ENCODE assay signal across 19 mouse cellular contexts in the genomic region with DNA sequence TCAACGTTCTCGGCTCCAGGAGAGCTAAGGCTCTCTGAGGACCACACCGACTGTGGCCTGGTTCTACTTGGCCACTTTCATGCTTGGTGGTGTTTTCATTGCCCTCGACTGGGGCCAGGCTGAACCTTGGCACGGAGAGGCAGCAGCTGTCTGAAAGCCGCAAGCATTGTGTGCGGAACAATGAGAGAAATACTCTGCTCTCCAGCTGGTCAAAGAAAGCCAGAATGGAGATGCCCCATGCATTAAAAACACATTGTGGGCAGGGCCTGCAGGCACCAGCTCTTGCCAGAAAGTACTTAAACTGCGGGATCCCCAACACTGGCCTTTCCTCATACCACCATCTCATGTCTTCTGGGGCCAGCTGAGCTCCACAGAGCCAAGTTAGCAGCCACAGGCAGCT. TPM values are rescaled to one million over a fixed set of nuclear protein-coding genes. Genes with fewer than 3 reads are reported as not detected.
DNase-seq lines count a peak whose midpoint lies in the region; ATAC-seq and TF ChIP-seq lines count a peak whose summit lies in the region.
"Had no signal": no experiment of that assay in that cellular context is flagged by ENCODE, and none has a peak within 500 bp of the region (broad histone marks: within the 10 kb centered on the region; RNA-seq: fewer than 3 reads in every experiment).

No protein-coding gene starts in this region.

- H3K27ac ChIP-seq in forebrain, postnatal 0 days (ENCODE audit: low read depth, low read length) = 0 out of 2 replicates have a peak overlapping the region, but pooled peaks have one; percentile 4
- peak overlapping the region; percentile 17; the same call in 1 of the 2 replicates for H3K27ac ChIP-seq in midbrain, embryonic 11.5 days (ENCODE audit: low read depth, low read length)
- peak overlapping the region; percentile 28; the same call in 1 of the 2 replicates for H3K27ac ChIP-seq in neural tube, embryonic 15.5 days (replicated peaks)
- no peak overlapping the region for H3K27ac ChIP-seq in kidney, embryonic 16.5 days (ENCODE audit: low read length)
- H3K27ac ChIP-seq: embryonic facial prominence, embryonic 12.5 days; heart, embryonic 15.5 days; limb, embryonic 13.5 days; macrophage; stomach, embryonic 15.5 days had no signal

- no peaks in the 10 kb centered on the region for H3K27me3 ChIP-seq in forebrain, postnatal 0 days (ENCODE audit: insufficient read depth, low read length)
- H3K27me3 ChIP-seq in midbrain, embryonic 11.5 days (ENCODE audit: control insufficient read depth, insufficient read depth, low read length) = no peaks in the 10 kb centered on the region
- no peaks in the 10 kb centered on the region for H3K27me3 ChIP-seq in neural tube, embryonic 15.5 days (replicated peaks)
- H3K27me3 ChIP-seq in kidney, embryonic 16.5 days (ENCODE audit: insufficient read depth, low read length) = no peaks in the 10 kb centered on the region
- H3K27me3 ChIP-seq: embryonic facial prominence, embryonic 12.5 days; heart, embryonic 15.5 days; limb, embryonic 13.5 days; stomach, embryonic 15.5 days had no signal

- no peak for TF ChIP-seq CTCF in forebrain, postnatal 0 days (IDR thresholded peaks at IDR 0.05; ENCODE audit: low read depth)

- 39% methylated on average over 8 of the region's 8 CpGs for WGBS in forebrain, postnatal 0 days
- 66% methylated on average over 8 of the region's 8 CpGs for WGBS in midbrain, embryonic 11.5 days
- 25% methylated on average over 8 of the region's 8 CpGs for WGBS in neural tube, embryonic 15.5 days
- WGBS in kidney, embryonic 16.5 days = 87% methylated on average over 8 of the region's 8 CpGs

- no peak overlapping the region for H3K9ac ChIP-seq in forebrain, postnatal 0 days
- no peak overlapping the region for H3K9ac ChIP-seq in midbrain, embryonic 11.5 days (ENCODE audit: low read length)
- no peak overlapping the region for H3K9ac ChIP-seq in neural tube, embryonic 15.5 days (replicated peaks)
- H3K9ac ChIP-seq in kidney, embryonic 16.5 days (replicated peaks; ENCODE audit: low read length) = no peak overlapping the region
- H3K9ac ChIP-seq: embryonic facial prominence, embryonic 12.5 days; heart, embryonic 15.5 days; limb, embryonic 13.5 days; liver, postnatal 0 days; stomach, embryonic 15.5 days had no signal

- H3K36me3 ChIP-seq in forebrain, postnatal 0 days (ENCODE audit: insufficient read depth) = peaks cover 10% of the 10 kb centered on the region; the same call in 1 of the 2 replicates
- H3K36me3 ChIP-seq in midbrain, embryonic 11.5 days (ENCODE audit: control insufficient read depth, insufficient read depth, low read length) = 0 out of 2 replicates have a peak, but pooled peaks cover 2% of the 10 kb centered on the region
- H3K36me3 ChIP-seq in neural tube, embryonic 15.5 days = peaks cover 4% of the 10 kb centered on the region; the same call in 1 of the 2 replicates
- H3K36me3 ChIP-seq in kidney, embryonic 16.5 days (ENCODE audit: insufficient read depth, low read length) = peaks cover 8% of the 10 kb centered on the region; the same call in 1 of the 2 replicates
- H3K36me3 ChIP-seq: embryonic facial prominence, embryonic 12.5 days; heart, embryonic 15.5 days; limb, embryonic 13.5 days; stomach, embryonic 15.5 days had no signal

- peaks cover 8% of the 10 kb centered on the region for H3K4me1 ChIP-seq in forebrain, postnatal 0 days (ENCODE audit: insufficient read depth)
- peaks cover 21% of the 10 kb centered on the region for H3K4me1 ChIP-seq in midbrain, embryonic 11.5 days (ENCODE audit: control insufficient read depth, insufficient read depth, low read length)
- peaks cover 21% of the 10 kb centered on the region for H3K4me1 ChIP-seq in neural tube, embryonic 15.5 days
- peaks cover 11% of the 10 kb centered on the region; the same call in 1 of the 2 replicates for H3K4me1 ChIP-seq in kidney, embryonic 16.5 days (ENCODE audit: insufficient read depth, low read length)

- peak; percentile 29 for DNase-seq in layer of hippocampus, adult 9-11 months
- no peak for DNase-seq in layer of hippocampus, adult 8-10 months (ENCODE audit: low spot score in 2 of 2)
- peak; percentile 30 for DNase-seq in forebrain, postnatal 0 days
- DNase-seq in midbrain, embryonic 11.5 days (ENCODE audit: low spot score, missing footprints) = no peak
- DNase-seq in adipocyte (ENCODE audit: low spot score) = no peak
- DNase-seq in heart, adult 8-10 months (ENCODE audit: low spot score) = no peak
- DNase-seq: adrenal gland, postnatal 10 days; cerebellum, postnatal 25 days; kidney, postnatal 14 days; liver, postnatal 0 days; thymus, postnatal 25 days had no signal

- H3K4me2 ChIP-seq in forebrain, postnatal 0 days (ENCODE audit: low read depth) = no peak overlapping the region
- H3K4me2 ChIP-seq in midbrain, embryonic 11.5 days = no peak overlapping the region
- no peak overlapping the region for H3K4me2 ChIP-seq in neural tube, embryonic 15.5 days
- no peak overlapping the region for H3K4me2 ChIP-seq in kidney, embryonic 16.5 days (replicated peaks; ENCODE audit: low read depth, low read length)
- H3K4me2 ChIP-seq: embryonic facial prominence, embryonic 12.5 days; heart, embryonic 15.5 days; limb, embryonic 13.5 days; stomach, embryonic 15.5 days had no signal

- H3K9me3 ChIP-seq in forebrain, postnatal 0 days (ENCODE audit: low read length) = no peaks in the 10 kb centered on the region
- H3K9me3 ChIP-seq in midbrain, embryonic 11.5 days (ENCODE audit: control insufficient read depth, low read length) = no peaks in the 10 kb centered on the region
- H3K9me3 ChIP-seq in neural tube, embryonic 15.5 days (replicated peaks) = no peaks in the 10 kb centered on the region
- no peaks in the 10 kb centered on the region for H3K9me3 ChIP-seq in kidney, embryonic 16.5 days (ENCODE audit: low read length)
- H3K9me3 ChIP-seq: embryonic facial prominence, embryonic 12.5 days; heart, embryonic 15.5 days; limb, embryonic 13.5 days; stomach, embryonic 15.5 days had no signal

- no peak overlapping the region for H3K4me3 ChIP-seq in forebrain, postnatal 0 days (ENCODE audit: low read depth, low read length)
- H3K4me3 ChIP-seq in midbrain, embryonic 11.5 days (ENCODE audit: low read depth, low read length) = no peak overlapping the region
- no peak overlapping the region for H3K4me3 ChIP-seq in neural tube, embryonic 15.5 days (replicated peaks)
- no peak overlapping the region for H3K4me3 ChIP-seq in kidney, embryonic 16.5 days (ENCODE audit: low read length)
- H3K4me3 ChIP-seq: embryonic facial prominence, embryonic 12.5 days; heart, embryonic 15.5 days; limb, embryonic 13.5 days; myocyte; stomach, embryonic 15.5 days had no signal

- ATAC-seq in forebrain, postnatal 0 days = peak; percentile 58
- ATAC-seq in midbrain, embryonic 11.5 days (ENCODE audit: low FRiP score) = peak; percentile 56
- ATAC-seq in neural tube, embryonic 15.5 days (ENCODE audit: low FRiP score) = no peak
- no peak for ATAC-seq in kidney, embryonic 16.5 days (ENCODE audit: low FRiP score, low TSS enrichment)
- ATAC-seq: liver, postnatal 0 days had no signal

RNA-seq across cellular contexts. Expression of a gene that starts 54.5 kb away (rescaled TPM):
- 10 to 100 TPM; 44.6 to 56.6 (median 51.4) TPM for total RNA-seq in layer of hippocampus, adult 8-10 months (2022)
- 37.8 and 56.6 TPM in 2 replicates for total RNA-seq in forebrain, postnatal 0 days (2014; rRNA removed)
- 66.1 and 66.4 TPM in 2 replicates for polyA plus RNA-seq in forebrain, postnatal 0 days (2015; fragmentation: Nextera tagmentation; extraction: Ambion mirVana)
- 116 and 122 TPM in 2 replicates for polyA plus RNA-seq in midbrain, embryonic 11.5 days (2014; fragmentation: Nextera tagmentation; extraction: Ambion mirVana)
- polyA plus RNA-seq in neural tube, embryonic 15.5 days (2015; fragmentation: Nextera tagmentation; extraction: Ambion mirVana) = 66.2 and 77.0 TPM in 2 replicates
- 96.5 and 97.2 TPM in 2 replicates for polyA plus RNA-seq in kidney, embryonic 16.5 days (2015; fragmentation: Nextera tagmentation; extraction: Ambion mirVana)
- total RNA-seq in heart, adult 8-10 months (2022) = 10 to 100 TPM; 33.6 to 36.4 (median 35.1) TPM

Comparison
In these comparisons a context has a peak if more than half of its experiments do, and no peak if none do; other contexts are left out.
1. DNase-seq: peak in layer of hippocampus, adult 9-11 months (single experiment) and forebrain, postnatal 0 days (single experiment); none in layer of hippocampus, adult 8-10 months (0 of 2), midbrain, embryonic 11.5 days (single experiment), adipocyte (single experiment) and heart, adult 8-10 months (single experiment).
2. ATAC-seq: peak in forebrain, postnatal 0 days (single experiment) and midbrain, embryonic 11.5 days (single experiment); none in neural tube, embryonic 15.5 days (single experiment) and kidney, embryonic 16.5 days (single experiment).